Mouse (Mus musculus) layer of hippocampus, postnatal 14 days (tissue): ENCODE data around the gene Ppip5k1. TPM values are rescaled to one million over a fixed set of nuclear protein-coding genes. Genes with fewer than 3 reads are reported as not detected.

Experiments
- DNase-seq, 2 experiments: peaks; one replicate each; pipeline ENCODE4 v3.0.0; 2021 to 2022; ENCODE audit warnings: low spot score in 2 of 2, mixed read lengths in 1 of 2
- total RNA-seq, 2 experiments: library from RNA; stranded (reverse); gene quantifications; 2 replicates each; pipeline ENCODE4 v1.2.3; 2021

The Ppip5k1 gene
- total RNA-seq, 2 experiments from 2014 or later: 69.1 to 74.4 TPM

GRCm38 (mm10) chr2:121300036-121300435 lies 55.2 kb downstream of the Ppip5k1 start:
- DNase-seq: no peak

- no peak for DNase-seq
Measured at GRCm38 (mm10) chr2:121299471-121299870, 55.7 kb downstream of the Ppip5k1 start.

GRCm38 (mm10) chr2:121298131-121298530 lies 57.1 kb downstream of the Ppip5k1 start:
- no peak for DNase-seq

- DNase-seq: no peak
Measured at GRCm38 (mm10) chr2:121297701-121298100, 57.5 kb downstream of the Ppip5k1 start.

- no peak for DNase-seq
Measured at GRCm38 (mm10) chr2:121296754-121297231, 58.4 kb downstream of the Ppip5k1 start.

GRCm38 (mm10) chr2:121295608-121296571 lies 59.3 kb downstream of the Ppip5k1 start:
- peak in 1 of 2 experiments; percentile 62 for DNase-seq

- peak; percentile 64 to 83 for DNase-seq
Measured at GRCm38 (mm10) chr2:121294753-121295607, 60.2 kb downstream of the Ppip5k1 start.

GRCm38 (mm10) chr2:121294182-121294581 lies 61.0 kb downstream of the Ppip5k1 start:
- DNase-seq: no peak

GRCm38 (mm10) chr2:121292316-121293013 lies 62.7 kb downstream of the Ppip5k1 start:
- DNase-seq: no peak

- DNase-seq: no peak
Measured at GRCm38 (mm10) chr2:121289730-121290540, 65.3 kb downstream of the Ppip5k1 start.

- DNase-seq: peak; percentile 93 to 98
Measured at GRCm38 (mm10) chr2:121288901-121289729, 66.1 kb downstream of the Ppip5k1 start, which contains the start of gene Map1a. TSS of gene Map1a (plus strand) at chr2:121289600.

GRCm38 (mm10) chr2:121287850-121288249 lies 67.3 kb downstream of the Ppip5k1 start:
- DNase-seq: no peak

- DNase-seq: no peak
Measured at GRCm38 (mm10) chr2:121271928-121272516, 83.2 kb downstream of the Ppip5k1 start.

- DNase-seq: peak; percentile 95 to 97
Measured at GRCm38 (mm10) chr2:121271236-121271927, 83.8 kb downstream of the Ppip5k1 start, which contains the start of gene Trp53bp1. TSS of gene Trp53bp1 (minus strand) at chr2:121271407.

- no peak for DNase-seq
Measured at GRCm38 (mm10) chr2:121270521-121271235, 84.5 kb downstream of the Ppip5k1 start.

- no peak for DNase-seq
Measured at GRCm38 (mm10) chr2:121268446-121268845, 86.8 kb downstream of the Ppip5k1 start.
